Mouse (Mus musculus): ENCODE data around the gene Ntn3.

Gene Ntn3

DNA sequence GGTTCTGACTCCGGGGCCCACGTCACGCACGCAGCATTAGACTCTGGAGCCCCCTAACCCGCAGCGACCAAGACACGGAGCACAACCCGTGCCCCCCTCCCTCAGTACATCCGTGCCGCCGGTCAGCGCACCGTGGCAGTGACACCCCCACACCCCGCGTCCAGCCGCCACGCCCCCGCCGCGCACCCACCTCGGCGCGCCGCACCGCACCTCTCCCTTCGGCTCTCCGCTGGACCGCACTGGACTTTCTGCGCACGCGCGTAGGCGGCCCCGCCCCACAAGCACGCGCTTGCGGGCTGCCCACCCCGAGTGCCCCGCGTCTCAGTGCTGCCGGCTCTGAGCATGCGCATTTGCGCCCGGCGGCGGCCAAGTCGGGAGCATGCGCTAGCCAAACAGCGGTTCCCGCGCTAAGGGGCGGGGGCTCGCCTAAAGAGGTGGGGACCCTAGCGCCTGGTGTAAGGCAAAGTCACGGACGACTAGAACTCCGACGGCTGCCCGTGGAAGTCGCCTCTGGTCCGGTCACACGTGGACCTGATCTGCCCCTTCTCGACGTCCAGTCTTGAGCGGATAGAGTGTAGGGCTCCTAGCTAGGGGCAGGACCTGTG lies 3.9 kb downstream of the Ntn3 start, which contains the start of gene Tbc1d24:
Tbc1d24 (minus strand) TSS at position 279 of the 605 bp plus-strand sequence.
- Histone ChIP-seq H3K36me3 (ENCODE audit: control insufficient read depth, insufficient read depth, low read length, poor library complexity, severe bottlenecking) (no peaks in the 10 kb centered on the region), H3K27me3 (ENCODE audit: control insufficient read depth, insufficient read depth, low read length, poor library complexity, severe bottlenecking) (no peaks in the 10 kb centered on the region)
- peak; percentile 89 for DNase-seq (ENCODE audit: low read depth, low spot score)

- Histone ChIP-seq H3K36me3 (ENCODE audit: control insufficient read depth, insufficient read depth, low read length, poor library complexity, severe bottlenecking) (no peaks in the 10 kb centered on the region), H3K27me3 (ENCODE audit: control insufficient read depth, insufficient read depth, low read length, poor library complexity, severe bottlenecking) (no peaks in the 10 kb centered on the region)
- DNase-seq (ENCODE audit: low read depth, low spot score), result no peak
Observed at GRCm38 (mm10) chr17:24204846-24205245, 4.5 kb downstream of the Ntn3 start.

DNA sequence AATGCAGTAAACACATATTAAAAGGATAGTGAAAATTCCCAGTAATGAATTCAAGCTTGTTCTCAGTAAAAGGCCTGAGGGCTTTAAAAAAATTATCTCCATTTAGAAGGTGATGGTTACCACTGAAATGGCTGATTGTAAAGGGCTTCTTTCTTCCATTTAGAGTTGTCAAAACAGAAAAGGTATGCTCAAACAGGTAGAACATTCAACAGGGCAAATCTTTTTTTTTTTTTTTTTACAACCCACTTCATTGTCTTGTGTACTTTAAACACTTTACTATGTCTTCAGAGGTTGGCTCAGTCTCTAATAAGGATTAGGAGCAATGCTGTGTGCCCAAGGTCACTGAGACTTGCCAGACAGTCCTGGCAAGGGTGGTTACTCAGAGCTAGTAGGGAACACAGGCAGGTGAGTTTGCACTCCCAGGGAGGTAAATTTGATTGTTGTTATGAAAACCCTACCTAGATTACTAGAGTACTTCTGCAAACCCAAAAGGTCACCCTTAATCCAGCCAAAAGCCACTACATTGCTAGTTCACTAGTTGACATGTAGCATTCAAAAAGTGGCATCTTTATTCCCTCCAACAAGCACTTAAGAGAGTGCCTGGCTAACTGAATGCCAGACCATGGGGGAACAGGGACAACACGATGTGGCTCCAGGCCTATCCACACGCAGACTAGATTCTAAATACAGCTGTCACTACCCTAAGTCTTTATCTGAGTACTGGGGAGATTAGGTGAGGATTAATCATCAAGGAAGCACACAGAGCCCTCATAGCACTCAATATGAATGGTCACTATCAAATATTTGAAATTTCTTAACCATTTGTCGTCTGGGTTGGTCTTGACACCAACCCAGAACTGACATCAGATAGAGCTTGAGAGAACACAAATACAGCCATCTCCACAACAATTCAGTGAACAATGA lies 5.5 kb downstream of the Ntn3 start:
- DNase-seq (ENCODE audit: low read depth, low spot score), result no peak
- no peaks in the 10 kb centered on the region for H3K36me3 ChIP-seq (ENCODE audit: control insufficient read depth, insufficient read depth, low read length, poor library complexity, severe bottlenecking)
- H3K27me3 ChIP-seq (ENCODE audit: control insufficient read depth, insufficient read depth, low read length, poor library complexity, severe bottlenecking), result no peaks in the 10 kb centered on the region

GRCm38 (mm10) chr17:24203068-24203467 lies 6.3 kb downstream of the Ntn3 start:
- Histone ChIP-seq H3K36me3 (ENCODE audit: control insufficient read depth, insufficient read depth, low read length, poor library complexity, severe bottlenecking) (no peaks in the 10 kb centered on the region), H3K27me3 (ENCODE audit: control insufficient read depth, insufficient read depth, low read length, poor library complexity, severe bottlenecking) (no peaks in the 10 kb centered on the region)
- no peak for DNase-seq (ENCODE audit: low read depth, low spot score)

DNA sequence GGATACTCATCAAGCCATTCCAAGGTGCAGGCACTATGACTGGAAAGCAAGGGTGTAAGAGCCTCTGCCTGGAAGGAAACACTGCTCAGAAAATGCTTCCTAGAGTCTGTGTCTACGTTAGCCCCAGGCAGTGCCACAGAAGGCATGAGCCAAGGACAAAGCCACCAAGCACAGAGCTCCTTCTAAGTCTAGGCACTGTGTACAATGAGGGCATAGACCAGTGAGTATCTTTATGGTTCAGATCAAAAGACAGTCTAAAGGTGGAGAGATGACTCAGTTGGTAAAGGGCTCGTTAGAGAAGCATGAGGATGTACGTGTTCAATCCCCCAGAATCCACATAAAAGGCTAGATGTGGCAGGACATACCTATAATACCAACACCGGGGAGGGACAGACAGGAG lies 8.2 kb downstream of the Ntn3 start:
- Histone ChIP-seq H3K27me3 (ENCODE audit: control insufficient read depth, insufficient read depth, low read length, poor library complexity, severe bottlenecking) (no peaks in the 10 kb centered on the region), H3K36me3 (ENCODE audit: control insufficient read depth, insufficient read depth, low read length, poor library complexity, severe bottlenecking) (no peaks in the 10 kb centered on the region)
- DNase-seq (ENCODE audit: low read depth, low spot score), result no peak

GRCm38 (mm10) chr17:24199741-24200140 lies 9.6 kb downstream of the Ntn3 start:
- no peak for DNase-seq (ENCODE audit: low read depth, low spot score)
- Histone ChIP-seq H3K36me3 (ENCODE audit: control insufficient read depth, insufficient read depth, low read length, poor library complexity, severe bottlenecking) (no peaks in the 10 kb centered on the region), H3K27me3 (ENCODE audit: control insufficient read depth, insufficient read depth, low read length, poor library complexity, severe bottlenecking) (no peaks in the 10 kb centered on the region)

DNA sequence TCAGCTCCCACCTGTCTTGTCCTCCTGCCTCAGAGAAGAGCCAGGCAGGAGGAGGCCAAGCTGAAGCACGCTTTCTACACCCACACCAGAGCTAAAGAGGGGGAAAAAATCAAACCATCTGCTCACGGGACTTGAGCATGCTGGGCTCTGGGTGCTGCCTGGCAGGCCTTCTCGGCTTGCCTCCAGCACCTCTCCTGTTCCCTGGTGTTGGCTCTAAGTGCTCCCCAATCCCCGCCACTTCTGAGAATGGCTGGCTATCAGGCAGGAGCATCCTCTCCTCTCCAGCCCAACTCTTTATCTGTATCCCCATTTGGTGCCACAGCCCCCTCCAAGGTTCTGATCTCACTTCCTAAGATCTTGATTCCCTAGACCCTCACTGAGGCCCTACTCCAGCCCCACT lies 10.1 kb downstream of the Ntn3 start:
- DNase-seq (ENCODE audit: low read depth, low spot score), result no peak
- Histone ChIP-seq H3K27me3 (ENCODE audit: control insufficient read depth, insufficient read depth, low read length, poor library complexity, severe bottlenecking) (no peaks in the 10 kb centered on the region), H3K36me3 (ENCODE audit: control insufficient read depth, insufficient read depth, low read length, poor library complexity, severe bottlenecking) (no peaks in the 10 kb centered on the region)

DNA sequence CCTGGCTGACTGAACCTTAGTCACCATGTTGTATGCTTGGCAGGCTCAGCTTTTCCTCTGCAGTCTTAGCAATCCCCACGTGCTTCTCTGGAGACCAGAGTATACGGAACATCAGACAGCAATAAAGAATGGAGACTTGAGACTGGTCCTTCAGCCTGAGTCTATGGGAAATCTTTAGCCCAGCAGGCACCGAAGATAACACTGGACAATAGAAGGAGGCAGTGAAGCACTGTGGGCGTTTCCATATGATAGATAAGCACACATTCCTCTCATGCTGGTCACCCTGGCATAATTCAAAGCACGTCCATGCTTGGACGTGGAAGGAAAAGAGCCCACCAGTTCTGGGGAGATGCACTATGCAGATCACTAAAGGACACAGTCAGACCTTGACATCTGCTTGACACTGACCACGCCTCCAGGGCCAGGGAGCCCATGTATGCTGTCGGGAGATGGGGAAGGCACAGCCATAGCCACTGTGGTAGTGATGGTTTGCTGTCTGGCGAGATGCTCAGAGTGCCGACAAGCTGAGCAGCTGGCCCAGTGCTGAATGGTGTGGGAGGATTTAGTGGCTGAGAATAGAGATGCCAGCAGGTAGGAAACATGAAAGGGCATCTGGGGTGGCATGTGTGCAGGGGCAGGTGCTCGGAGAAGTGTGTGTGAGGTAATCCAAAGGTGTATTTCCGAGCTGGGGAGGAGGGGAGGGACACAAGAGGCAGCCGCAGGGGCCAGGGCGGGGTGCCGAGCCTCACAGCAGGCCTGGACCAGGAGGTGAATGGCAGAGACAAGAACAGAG lies 12.1 kb downstream of the Ntn3 start:
- Histone ChIP-seq H3K36me3 (ENCODE audit: control insufficient read depth, insufficient read depth, low read length, poor library complexity, severe bottlenecking) (no peaks in the 10 kb centered on the region), H3K27me3 (ENCODE audit: control insufficient read depth, insufficient read depth, low read length, poor library complexity, severe bottlenecking) (no peaks in the 10 kb centered on the region)
- no peak for DNase-seq (ENCODE audit: low read depth, low spot score)

GRCm38 (mm10) chr17:24195349-24195748 lies 14.0 kb downstream of the Ntn3 start:
- no peak for DNase-seq (ENCODE audit: low read depth, low spot score)
- no peaks in the 10 kb centered on the region for H3K27me3 ChIP-seq (ENCODE audit: control insufficient read depth, insufficient read depth, low read length, poor library complexity, severe bottlenecking)
- H3K36me3 ChIP-seq (ENCODE audit: control insufficient read depth, insufficient read depth, low read length, poor library complexity, severe bottlenecking), result no peaks in the 10 kb centered on the region

DNA sequence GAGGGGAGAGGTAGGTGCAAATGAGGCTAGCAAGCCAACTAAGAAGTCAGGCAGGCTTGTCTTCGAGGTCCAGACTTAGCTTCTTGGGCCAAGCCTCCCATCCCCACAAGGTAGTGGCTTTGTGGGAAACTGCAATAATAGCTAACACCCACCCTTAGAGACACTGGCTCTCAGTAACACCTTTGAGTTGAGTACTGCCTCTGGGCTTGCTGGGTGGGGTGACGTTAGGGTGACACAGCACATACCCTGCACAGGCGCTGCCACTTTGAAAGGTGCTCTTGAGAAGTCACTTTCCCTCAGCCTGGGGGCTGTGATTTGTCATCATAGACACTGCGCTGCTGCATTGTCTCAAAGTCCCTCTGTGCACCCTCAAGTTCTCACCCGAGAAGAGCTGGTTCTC lies 15.6 kb downstream of the Ntn3 start:
- no peaks in the 10 kb centered on the region for H3K36me3 ChIP-seq (ENCODE audit: control insufficient read depth, insufficient read depth, low read length, poor library complexity, severe bottlenecking)
- H3K27me3 ChIP-seq (ENCODE audit: control insufficient read depth, insufficient read depth, low read length, poor library complexity, severe bottlenecking), result no peaks in the 10 kb centered on the region
- DNase-seq (ENCODE audit: low read depth, low spot score), result no peak

DNA sequence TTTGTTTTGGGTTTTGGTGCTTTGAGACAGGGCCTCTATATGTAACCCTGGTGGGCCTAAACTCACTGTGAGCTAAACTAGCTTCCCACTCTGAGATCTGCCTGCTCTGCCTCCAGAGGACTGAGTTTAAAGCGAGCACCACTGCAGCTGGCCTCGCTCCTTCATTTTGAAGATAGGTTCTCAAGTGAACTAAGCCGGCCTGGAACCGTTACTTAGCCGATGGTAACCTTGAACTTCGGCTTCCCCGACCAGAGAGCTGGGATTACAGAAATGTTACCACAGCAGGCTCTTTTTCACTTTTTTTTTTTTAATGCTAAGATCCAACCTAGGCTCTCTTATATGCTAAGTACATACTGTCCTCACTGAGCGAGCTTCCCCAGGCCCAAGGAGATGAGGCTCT lies 16.1 kb downstream of the Ntn3 start:
- H3K27me3 ChIP-seq (ENCODE audit: control insufficient read depth, insufficient read depth, low read length, poor library complexity, severe bottlenecking), result no peaks in the 10 kb centered on the region
- no peaks in the 10 kb centered on the region for H3K36me3 ChIP-seq (ENCODE audit: control insufficient read depth, insufficient read depth, low read length, poor library complexity, severe bottlenecking)
- DNase-seq (ENCODE audit: low read depth, low spot score), result no peak

GRCm38 (mm10) chr17:24192848-24193247 lies 16.5 kb downstream of the Ntn3 start:
- peak; percentile 68 for DNase-seq (ENCODE audit: low read depth, low spot score)
- no peaks in the 10 kb centered on the region for H3K36me3 ChIP-seq (ENCODE audit: control insufficient read depth, insufficient read depth, low read length, poor library complexity, severe bottlenecking)
- H3K27me3 ChIP-seq (ENCODE audit: control insufficient read depth, insufficient read depth, low read length, poor library complexity, severe bottlenecking), result no peaks in the 10 kb centered on the region

DNA sequence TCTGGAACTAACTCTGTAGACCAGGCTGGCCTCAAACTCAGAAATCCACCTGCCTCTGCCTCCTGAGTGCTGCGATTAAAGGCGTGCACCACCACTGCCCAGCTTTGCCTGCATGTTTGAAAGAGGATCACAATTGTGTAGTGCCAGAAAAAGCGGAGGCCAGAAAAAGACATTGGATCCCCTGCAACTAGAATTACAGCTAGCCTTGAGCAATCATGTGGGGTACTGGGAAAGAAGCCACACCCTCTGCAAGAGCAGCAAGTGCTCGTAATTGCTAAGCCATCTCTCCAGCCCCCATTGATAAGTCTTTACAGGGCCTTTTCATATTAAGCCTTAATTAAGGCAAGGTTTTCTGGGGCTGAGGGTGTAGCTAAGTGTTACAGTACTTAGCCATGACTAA lies 17.9 kb downstream of the Ntn3 start:
- no peaks in the 10 kb centered on the region for H3K36me3 ChIP-seq (ENCODE audit: control insufficient read depth, insufficient read depth, low read length, poor library complexity, severe bottlenecking)
- H3K27me3 ChIP-seq (ENCODE audit: control insufficient read depth, insufficient read depth, low read length, poor library complexity, severe bottlenecking), result no peaks in the 10 kb centered on the region
- no peak for DNase-seq (ENCODE audit: low read depth, low spot score)

DNA sequence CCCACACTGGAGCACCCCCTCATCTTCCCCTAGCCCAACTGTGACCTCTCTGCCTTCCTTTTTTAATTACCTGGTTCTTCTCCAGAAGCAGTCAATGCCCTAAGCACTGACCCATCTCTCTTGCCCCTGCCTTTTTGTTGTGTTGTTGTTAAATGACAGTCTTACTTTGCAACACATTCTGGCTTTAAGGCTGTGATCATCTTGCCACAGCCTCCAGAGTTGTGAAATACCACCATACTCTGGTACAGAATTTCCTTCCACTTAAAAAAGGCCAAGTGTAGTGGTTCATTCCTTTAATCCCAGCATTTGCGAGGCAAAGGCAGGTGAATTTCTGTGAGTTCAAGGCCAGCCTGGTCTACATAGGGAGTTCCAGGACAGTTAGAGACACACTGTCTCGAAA lies 18.4 kb downstream of the Ntn3 start:
- no peaks in the 10 kb centered on the region for H3K27me3 ChIP-seq (ENCODE audit: control insufficient read depth, insufficient read depth, low read length, poor library complexity, severe bottlenecking)
- no peak for DNase-seq (ENCODE audit: low read depth, low spot score)
- H3K36me3 ChIP-seq (ENCODE audit: control insufficient read depth, insufficient read depth, low read length, poor library complexity, severe bottlenecking), result no peaks in the 10 kb centered on the region

- no peak for DNase-seq (ENCODE audit: low read depth, low spot score)
- Histone ChIP-seq H3K27me3 (ENCODE audit: control insufficient read depth, insufficient read depth, low read length, poor library complexity, severe bottlenecking) (no peaks in the 10 kb centered on the region), H3K36me3 (ENCODE audit: control insufficient read depth, insufficient read depth, low read length, poor library complexity, severe bottlenecking) (no peaks in the 10 kb centered on the region)
Observed at GRCm38 (mm10) chr17:24174259-24174658, 35.1 kb downstream of the Ntn3 start.

Data from splenic B cell, adult 2 months (primary cell).